Mouse (Mus musculus) layer of hippocampus, adult 9-11 months (tissue): ENCODE results near the gene Pacsin3.
A peak's percentile ranks its signal among the peaks of the same experiment; 100 is the strongest.
"Not testable (repeated sequence)": the region's sequence is repeated elsewhere in the genome, so short reads cannot be mapped to it uniquely, and the experiment has no call there.

Source experiments
- DNase-seq: peaks from one replicate; pipeline ENCODE4 v3.0.0; 2022

The Pacsin3 gene

DNA sequence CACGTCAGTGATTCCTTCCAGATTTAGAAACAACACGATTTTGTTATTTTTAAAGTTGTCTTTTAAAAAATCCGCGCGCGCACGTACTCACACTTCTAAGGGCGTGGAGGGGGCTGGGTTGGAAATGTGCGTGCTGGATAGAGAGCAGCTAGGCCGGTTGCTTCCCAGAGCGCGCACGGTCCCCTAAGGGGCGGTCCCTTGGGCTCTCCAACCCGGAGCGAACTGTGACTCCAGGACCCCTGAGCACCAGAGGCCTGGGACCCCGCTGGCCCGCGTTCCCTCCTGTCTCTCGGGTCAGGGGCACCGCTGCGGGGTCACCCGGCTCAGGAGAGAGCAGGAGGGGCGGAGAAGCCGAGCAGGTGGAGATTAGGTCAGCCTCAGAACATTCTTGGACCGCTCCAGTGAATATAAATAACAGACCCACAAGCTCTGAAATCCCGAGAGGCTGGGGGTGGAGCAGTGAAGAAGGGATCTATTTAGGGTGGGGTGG lies at the start of gene Pacsin3:
Gene Pacsin3, plus strand, starts transcription at position 294 of the 490 bp plus-strand sequence.
- DNase-seq, result no peak

DNA sequence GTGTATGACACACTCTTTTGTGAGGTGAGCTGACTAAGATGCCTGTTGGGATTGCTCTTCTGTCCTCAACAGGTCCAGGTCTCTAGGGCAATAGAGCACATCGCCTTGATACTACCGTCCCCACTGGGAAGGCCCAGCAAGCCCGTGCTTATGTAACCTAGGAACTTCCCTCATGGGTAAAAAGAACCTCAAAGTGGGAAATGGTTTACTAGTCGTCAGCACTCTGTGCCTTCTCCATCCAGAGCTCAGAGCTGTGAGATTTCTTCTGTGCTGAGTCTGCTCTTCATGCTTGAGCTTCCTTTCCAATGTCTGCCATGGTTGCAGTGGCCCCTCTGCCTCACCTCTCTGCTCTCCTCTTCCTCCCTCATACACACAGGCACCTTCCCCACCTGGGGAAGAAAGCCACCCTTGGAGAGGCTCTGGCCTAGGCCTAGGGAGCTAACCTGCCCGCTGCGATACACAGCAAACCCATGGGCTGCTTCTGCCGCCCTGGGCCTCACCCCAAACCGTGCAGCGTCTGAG lies 49.4 kb upstream of the Pacsin3 start:
- DNase-seq, result peak; percentile 51

DNA sequence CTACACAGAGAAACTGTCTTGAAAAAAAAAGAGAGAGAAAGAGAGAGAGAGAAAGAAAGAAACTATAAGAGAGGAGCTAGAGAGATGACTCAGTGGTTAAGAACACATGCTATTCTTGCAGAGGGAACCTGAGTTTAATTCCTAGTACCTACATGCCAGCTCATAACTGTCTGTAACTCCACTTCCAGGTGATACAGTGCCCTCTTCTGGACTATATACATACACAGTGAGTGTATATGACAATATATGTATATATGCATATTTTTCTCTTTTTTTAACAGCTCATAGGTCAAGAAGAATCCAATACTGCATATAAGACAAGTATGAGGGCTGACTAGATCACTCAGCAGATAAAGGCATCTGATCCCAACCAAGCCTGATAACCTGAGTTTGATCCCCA lies 42.4 kb upstream of the Pacsin3 start:
- no peak for DNase-seq

DNA sequence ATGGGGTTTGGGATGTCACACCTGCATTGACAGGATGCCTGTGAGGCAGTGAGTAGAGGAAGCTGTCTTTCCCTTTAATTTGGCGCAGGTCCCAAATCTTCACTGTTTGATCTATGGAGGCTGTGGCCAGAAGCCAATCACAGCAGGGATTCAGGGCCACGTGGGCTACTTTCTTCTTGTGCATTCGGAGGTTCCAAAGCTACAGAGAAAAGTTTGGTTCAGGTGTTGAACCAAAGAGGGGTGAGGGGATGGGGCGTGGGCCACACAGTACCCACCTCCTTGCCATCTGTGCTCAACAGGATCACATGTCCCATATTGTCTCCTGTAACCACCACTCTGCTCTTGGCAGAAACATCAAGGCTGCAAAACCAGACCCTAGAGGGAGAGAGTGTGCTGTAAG lies 38.7 kb upstream of the Pacsin3 start:
- DNase-seq, result no peak

DNA sequence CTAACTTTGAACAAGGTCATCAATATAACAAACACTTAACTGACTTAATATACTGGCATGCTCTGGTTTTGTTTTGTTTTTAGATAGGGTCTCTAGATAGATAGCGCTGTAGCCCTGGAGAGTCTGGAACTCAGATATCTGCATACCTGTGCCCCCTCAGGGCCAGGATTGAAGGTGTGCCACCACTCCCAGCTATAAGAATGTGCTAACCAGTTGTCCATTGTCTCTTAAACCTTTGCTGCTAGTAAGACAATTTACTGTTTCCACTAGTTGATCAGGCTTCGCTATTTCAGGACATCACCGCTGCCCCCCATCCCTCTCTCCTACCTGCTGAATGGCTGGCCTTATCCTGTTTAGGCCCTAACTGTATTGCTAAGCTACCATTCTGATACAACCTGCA lies 35.3 kb upstream of the Pacsin3 start:
- DNase-seq, result no peak

DNA sequence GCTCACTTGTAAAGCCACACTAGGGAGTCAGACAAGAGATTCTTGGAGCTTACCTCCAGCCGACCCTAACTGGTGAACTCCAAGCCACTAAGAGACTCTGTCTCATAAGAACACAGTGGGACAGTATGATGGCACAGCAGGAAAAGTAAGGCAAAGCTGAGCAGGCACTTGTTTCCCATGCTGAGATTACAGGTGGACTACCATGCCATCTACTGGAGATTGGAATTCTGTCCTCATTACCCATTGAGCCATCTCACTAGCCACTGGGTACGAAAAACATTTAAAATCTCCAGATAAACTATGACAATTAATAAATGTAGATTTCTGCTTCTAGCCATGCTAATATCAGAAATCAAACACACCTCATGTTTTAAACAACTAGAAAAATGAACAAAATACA lies 32.1 kb upstream of the Pacsin3 start:
- DNase-seq, result no peak

DNA sequence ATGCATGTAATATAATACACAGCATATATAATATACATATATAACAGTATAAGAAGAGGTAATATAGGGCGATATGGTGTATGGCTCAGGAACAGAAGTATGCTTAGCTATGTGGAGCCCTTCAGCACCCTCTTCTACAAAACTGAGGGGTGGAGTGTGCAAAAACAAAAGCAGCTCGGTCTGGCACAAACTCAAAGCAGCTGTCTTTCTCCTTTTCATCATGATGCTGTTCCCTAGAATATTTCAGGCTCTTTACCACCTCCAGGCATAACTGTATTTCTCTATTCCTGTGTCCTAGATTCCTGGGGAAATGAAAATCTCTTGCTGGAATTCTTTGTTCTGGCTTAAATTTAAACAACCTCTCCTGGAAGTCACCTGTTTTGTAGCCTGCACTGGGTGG lies 26.0 kb upstream of the Pacsin3 start:
- peak; percentile 21 for DNase-seq

DNA sequence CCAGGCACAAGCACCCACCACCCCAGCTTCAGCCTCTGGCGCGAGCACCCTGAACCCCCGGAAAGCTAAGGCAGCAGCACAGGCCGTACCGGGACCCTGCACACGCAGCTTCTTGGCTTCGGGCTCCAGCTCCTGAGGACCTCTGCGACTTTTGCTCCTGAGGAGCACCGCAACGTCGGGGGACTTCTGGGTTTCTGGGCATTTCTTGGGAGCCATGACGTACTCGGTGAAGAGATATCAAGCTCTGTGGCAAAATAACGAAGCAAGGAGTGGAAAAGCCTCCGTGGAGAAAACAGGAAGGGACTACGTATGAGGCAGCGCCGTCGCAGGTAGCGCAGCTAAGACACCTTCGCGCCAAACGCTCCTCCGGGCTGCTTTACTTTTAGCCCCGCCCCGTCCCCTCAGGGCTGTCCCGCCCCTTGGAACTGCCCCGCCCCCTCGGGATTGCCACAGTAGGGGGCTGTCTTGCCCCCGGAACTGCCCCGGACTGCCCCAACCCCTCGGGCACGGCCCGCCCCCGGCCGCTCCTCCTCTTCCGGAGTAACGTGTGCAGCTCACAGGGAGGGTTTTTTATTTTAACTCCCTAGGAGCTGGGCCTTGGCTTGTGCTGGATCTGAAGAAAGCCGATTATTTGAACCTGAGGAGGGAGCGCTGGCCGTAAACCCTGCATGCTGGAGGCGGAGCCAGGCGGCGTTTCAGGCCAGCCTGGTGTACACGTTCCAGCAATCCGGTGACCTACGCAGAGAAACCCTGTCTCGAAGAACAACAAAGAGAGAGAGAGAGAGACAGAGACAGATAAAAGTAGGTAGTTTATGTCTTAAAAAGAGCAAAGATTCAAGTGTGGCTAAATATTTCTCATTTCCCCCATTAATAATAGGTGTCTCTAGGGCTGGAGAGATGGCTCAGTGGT lies 18.9 kb upstream of the Pacsin3 start, which contains the start of gene Ddb2:
Gene Ddb2, minus strand, starts transcription at position 382 of the 910 bp plus-strand sequence.
- peak; percentile 93 for DNase-seq

DNA sequence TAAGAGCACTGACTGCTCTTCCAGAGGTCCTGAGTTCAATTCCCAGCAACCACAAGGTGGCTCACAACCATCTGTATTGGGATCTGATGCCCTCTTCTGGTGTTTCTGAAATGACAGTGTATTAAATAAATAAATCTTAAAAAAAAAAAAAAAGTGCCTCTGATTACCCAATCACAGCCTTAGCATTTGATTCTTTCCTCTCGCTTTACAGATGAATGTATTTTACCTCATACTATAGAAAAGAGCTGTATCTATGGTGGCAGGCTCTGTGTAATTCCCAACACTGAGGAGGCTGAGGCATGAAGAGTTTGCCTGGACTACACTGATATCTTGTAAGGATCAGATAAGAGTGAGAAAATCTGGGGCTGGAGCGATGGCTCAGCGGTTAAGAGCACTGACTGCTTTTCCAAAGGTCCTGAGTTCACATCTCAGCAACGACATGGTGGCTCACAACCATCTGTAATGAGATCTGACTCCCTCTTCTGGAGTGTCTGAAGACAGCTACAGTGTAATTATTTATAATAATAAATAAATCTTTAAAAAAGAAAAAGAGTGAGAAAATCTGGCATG lies 18.2 kb upstream of the Pacsin3 start:
- DNase-seq, result not testable (repeated sequence)

DNA sequence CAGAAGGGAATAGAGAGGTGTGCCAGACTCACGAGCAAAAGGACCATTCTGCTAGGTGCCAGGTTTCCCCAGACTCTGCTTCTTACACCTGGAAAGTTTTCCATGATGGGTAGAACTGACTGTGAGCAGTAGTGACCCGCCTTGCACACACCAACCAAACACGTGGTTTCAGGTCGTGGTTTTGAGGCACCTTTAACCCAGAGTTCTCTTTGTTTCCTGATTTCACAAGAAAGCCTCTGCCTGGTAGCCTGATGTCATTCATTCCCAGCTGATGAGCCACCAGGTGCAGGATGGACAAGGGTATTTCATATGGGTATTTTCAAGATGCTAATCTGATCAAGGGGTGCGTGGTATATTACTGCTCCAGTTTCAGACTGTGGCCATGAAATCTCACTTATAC lies 13.2 kb upstream of the Pacsin3 start:
- no peak for DNase-seq

DNA sequence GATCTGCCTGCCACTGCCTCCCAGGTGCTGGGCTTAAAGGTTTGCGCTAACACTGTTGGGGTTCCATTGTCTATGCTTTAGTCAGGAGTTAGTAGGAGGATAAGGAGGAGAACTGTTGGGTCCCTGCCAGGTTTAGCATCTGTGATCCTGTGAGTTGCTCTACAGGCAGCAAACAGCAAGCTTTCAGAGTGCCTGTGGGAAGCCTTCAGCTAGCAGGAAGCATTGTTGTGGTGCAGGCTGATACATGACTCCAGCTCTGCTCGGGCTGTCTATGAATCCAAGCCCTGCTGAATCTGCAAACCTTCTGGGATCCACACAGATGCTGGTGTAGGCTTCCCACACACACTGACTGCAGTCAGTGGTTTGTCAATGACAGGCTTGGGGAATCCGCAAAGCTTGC lies 12.3 kb upstream of the Pacsin3 start:
- DNase-seq, result peak; percentile 92

DNA sequence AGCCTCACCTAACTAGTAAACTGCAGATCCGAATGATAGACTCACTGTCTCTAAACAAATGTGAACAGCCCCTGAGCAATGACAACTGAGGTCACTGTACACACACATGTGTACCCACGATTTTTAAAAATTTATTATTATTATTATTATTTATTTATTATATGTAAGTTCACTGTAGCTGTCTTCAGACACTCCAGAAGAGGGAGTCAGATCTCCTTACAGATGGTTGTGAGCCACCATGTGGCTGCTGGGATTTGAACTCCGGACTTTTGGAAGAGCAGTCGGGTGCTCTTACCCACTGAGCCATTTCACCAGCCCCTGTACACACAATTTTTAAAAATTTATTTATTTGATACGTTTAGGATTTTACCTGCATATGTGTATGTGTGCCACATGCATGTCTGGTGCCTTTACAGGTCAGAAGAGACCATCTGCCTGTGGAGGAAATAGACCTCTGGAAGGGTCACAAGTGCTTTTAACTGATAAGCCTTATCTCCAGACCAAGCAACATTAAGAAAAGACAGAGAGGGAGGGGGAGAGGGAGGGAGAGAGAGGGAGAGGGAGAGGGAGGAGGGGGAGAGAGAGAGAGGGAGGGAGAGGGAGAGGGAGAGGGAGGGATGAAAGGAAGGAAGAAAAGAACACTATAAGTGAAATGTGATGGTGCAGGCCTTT lies 11.1 kb upstream of the Pacsin3 start:
- DNase-seq, result no peak

DNA sequence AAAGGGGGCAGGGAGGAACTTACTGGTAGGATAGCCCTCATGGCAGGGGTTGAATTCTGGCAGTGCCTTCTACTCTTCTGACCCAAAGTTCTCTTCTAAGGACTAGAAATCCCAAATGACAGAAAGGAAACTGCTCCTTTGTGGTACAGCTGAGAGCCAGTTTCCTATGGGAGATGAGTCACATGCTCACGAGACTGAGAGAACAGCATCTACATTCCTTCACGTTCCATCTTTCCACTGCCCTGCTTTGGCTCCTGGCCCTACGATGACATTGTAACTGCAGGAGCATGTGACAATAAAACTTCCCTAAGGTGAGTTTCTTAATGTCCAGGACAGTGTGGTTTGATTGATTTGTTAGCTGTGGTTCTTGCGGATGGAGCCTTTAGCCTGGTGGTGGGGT lies 7.4 kb upstream of the Pacsin3 start:
- no peak for DNase-seq

DNA sequence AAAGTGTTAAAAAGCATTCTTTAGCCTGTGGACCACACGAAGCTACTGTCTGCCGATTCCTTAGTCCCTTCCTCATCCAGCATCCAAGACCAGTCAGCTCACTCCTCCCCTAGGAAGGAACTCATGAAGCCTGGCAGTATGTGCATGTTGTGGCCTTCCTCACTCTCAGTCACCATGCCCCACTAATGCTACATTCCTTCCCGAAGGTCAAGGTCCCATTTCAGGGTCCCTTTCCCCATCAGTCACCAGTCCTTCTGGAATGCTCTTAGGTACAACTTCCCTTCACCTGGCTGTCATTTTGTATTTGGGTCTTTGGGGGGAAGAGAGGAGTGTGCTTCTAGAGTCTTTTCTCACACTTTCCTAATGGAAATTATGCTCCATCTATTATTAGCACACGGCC lies 3.8 kb upstream of the Pacsin3 start:
- no peak for DNase-seq

DNA sequence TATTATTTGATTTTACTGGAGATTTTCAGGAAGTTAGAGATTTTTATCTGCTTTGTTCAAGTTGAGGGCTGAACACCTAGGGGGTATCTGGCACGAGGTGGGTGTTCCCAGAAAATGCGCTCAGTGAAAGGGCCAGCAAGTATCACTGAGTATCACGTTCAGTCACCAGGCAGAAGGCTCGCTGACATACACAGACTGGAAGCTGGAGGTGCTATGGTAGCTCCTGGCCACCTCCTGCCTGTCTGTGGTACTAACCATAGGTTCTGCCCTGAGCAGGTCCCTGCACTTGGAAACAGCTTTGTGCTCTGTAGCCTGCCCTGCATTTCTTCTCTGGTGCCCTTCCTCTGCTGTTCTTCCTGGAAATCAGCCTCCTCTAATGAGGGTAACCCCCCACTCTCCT lies 3.2 kb upstream of the Pacsin3 start:
- no peak for DNase-seq

DNA sequence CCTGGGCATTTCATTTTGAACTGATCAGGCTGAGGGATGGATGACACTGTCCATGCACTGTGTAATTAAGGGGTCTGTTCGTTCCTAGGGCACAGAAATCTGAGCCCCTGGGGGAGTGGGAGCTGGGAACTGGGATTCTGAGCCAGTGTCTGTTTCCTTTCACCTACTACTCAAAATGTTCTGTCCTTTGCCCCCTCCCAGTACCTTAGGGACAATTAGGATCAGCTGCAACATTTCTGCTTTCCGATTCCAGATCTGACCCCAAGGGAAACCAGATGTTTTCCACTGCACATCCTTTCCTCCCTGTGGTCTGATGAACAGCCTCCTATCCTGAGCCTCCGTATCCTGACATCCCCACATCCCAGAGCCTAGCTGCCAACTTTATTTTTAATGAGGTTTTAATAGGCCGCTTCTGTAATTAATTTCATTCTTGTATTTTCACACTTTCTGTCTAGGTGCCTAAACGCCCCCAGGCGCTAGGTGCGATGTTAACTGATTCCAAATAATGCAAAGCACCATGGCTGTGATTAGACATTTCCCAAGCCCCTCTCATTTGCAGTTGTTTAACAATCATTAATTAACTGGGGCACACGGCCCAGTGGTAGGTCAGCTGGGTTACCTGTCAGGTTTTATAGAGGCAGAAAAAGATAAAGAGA lies 901 bp upstream of the Pacsin3 start:
- no peak for DNase-seq

DNA sequence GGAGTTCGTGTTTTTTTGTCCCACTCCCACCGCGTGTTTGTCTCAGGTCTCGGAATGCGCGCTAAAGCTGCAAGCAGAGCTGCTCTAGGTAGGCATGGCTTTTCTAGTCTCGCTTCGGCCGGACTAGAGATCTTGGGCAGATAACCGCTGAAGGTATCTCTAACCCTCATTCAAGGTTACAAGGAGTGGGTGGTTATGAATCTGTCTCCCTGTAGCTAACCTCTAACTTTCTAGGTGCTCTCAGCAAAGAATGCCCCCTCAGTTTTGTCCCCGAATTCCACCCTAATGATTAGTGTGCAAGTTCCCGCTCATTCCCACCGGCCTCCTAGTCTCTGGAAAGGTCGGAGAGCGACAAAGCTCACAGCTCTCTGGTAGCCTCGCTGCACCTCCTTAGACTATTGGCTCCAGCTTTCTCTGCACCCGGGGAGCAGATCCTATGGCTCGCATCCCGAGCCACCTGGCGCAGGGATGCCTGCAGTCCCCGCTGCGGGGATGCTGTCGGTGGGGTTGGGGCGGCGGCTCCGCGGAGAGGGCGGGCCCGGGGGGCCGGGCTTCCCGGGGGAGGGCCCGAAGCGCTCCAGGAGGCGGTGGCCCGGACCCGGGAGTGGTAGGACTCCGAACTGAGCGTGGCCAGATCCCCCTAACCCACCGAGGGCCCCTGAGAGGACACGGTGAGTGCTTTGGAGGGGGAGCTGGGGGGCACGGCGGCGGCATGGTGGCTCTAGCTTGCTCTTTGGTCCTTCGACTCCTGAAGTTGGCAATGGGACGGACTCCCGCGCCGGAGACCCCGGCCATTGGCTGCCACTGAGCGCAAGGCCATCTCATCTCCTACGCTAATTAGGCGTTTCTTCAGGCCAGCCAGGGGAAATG lies 737 bp downstream of the Pacsin3 start:
- no peak for DNase-seq

DNA sequence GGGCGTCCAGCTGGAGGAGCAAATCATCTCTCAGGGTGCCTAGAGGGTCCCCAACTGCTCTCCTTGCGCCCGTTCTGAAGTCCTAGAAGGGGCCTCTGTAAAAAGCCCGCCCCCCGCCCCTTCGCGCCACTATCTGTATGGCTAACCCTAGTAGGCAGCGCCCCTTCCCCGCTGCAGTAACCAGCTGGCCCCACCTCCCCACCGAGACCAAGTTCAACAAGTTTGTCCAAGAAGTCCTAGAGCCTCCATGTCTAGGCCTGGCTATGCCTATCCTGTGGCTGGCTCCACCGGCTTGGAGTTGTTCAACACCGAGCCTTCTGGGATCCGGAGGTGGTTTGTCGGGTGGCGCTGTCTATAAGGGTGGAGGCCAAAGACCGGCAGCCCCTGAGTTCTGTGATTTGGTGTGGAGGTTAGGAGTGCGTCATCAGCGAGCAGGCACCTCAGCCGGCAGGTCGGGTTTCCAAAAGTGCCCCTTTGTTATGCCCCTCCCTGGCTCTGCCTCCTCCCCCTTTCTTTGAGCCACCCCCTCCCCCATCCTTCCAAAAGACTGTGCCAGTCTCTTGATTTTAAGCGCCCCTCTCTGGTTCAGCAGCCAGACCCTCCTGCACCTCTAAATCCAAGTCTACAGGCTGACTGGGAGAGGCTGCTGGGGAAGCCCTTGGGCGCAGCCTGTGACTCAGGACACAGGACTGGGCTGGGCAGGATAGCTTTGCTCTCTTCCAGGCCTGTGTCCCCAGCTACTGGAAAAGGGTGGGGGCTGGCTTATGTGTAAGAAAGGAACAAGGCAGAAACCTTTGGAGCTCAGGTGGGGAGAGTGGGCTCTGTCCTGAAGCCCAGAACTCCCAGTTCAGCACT lies 1.6 kb downstream of the Pacsin3 start:
- DNase-seq, result no peak

DNA sequence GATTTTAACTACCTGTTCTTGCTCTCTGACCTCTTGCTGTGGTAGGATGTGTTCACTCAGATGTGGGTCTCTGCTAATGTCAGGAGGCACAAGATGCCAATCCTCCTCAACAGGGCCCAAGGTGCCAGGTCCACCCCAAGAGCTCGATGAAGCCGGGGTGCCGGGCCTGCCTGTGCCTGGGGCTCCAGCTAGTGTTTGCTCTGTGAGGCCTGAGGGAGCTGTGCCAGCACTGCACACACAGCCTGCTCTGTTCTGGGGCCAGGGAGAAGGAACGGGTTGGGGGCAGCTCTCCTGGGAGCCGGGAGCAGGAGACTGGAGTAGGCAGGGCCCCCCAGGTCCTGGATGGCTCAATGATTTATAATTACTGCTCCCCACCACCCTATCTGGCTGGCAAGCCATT lies 2.3 kb downstream of the Pacsin3 start:
- DNase-seq, result peak; percentile 74

DNA sequence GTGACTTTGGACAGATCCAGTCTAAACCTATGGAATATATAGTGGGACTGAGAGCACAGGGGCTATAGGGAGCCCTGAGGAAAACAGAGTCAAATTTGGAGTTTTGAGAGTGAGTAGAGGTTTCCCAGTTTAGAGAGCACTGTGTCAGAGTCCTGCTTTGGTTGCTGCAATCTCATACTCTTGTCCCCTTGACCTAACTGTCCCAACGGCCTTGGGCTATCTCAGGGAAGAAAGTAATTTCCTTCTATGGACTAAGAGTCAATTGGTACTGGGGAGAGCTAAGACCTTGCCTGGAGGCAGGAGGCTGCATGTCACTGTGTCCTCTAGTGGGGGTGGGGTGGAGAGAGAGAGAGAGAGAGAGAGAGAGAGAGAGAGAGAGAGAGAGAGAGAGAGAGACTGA lies 3.1 kb downstream of the Pacsin3 start:
- DNase-seq, result no peak

DNA sequence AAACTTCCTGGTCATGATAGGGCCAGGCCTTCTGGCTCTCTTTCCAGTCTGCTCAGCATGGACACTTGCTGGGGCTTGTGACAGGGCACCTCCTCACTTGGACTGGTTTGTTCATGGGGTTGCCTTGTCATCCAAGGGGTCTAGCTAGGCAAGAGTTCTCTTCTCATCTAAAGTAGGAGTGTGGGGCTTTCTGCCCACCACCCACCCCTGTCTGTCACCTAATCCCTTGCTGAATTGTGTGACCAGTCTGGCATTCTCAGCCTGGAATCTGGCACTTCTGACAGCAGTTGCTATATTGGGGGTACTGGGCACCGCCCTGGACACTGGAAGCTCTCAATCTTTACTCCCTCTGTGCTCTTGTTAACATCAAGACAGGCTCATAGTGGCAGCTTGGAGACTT lies 3.7 kb downstream of the Pacsin3 start:
- no peak for DNase-seq
